Mouse (Mus musculus) brain, embryonic 18.5 days (tissue): ENCODE measurements around the gene Rtl5.
"Not testable (repeated sequence)": the region's sequence is repeated elsewhere in the genome, so short reads cannot be mapped to it uniquely, and the experiment has no call there.

Source experiments
- DNase-seq: peaks from one replicate; pipeline ENCODE4 v3.0.0-alpha.2; 2012; ENCODE audit warnings: low read depth, low spot score

Gene Rtl5

GRCm38 (mm10) chrX:102070591-102071471 lies at the start of gene Rtl5:
TSS of gene Rtl5 (minus strand) at chrX:102071304.
- DNase-seq = peak; percentile 84

- peak; percentile 95 for DNase-seq
Observed at GRCm38 (mm10) chrX:102119042-102119864, 48.1 kb upstream of the Rtl5 start, which contains the start of gene Pin4. TSS of gene Pin4 (plus strand) at chrX:102119447.

- no peak for DNase-seq
Observed at GRCm38 (mm10) chrX:102115676-102116075, 44.6 kb upstream of the Rtl5 start.

GRCm38 (mm10) chrX:102109349-102109748 lies 38.2 kb upstream of the Rtl5 start:
- not testable (repeated sequence) for DNase-seq

GRCm38 (mm10) chrX:102103830-102104229 lies 32.7 kb upstream of the Rtl5 start:
- DNase-seq = not testable (repeated sequence)

- DNase-seq = no peak
Observed at GRCm38 (mm10) chrX:102101886-102102285, 30.8 kb upstream of the Rtl5 start.

- DNase-seq = no peak
Observed at GRCm38 (mm10) chrX:102094381-102094904, 23.3 kb upstream of the Rtl5 start.

- DNase-seq = no peak
Observed at GRCm38 (mm10) chrX:102090605-102091004, 19.5 kb upstream of the Rtl5 start.

- no peak for DNase-seq
Observed at GRCm38 (mm10) chrX:102085798-102086443, 14.8 kb upstream of the Rtl5 start.

- no peak for DNase-seq
Observed at GRCm38 (mm10) chrX:102082340-102082739, 11.2 kb upstream of the Rtl5 start.

- DNase-seq = no peak
Observed at GRCm38 (mm10) chrX:102081573-102082279, 10.6 kb upstream of the Rtl5 start.

GRCm38 (mm10) chrX:102081076-102081475 lies 10.0 kb upstream of the Rtl5 start:
- DNase-seq = no peak

GRCm38 (mm10) chrX:102076886-102077765 lies 6.0 kb upstream of the Rtl5 start:
- no peak for DNase-seq

GRCm38 (mm10) chrX:102075158-102075557 lies 4.1 kb upstream of the Rtl5 start:
- DNase-seq = no peak

GRCm38 (mm10) chrX:102074435-102074834 lies 3.3 kb upstream of the Rtl5 start:
- DNase-seq = no peak

- DNase-seq = no peak
Observed at GRCm38 (mm10) chrX:102073605-102074325, 2.7 kb upstream of the Rtl5 start.

GRCm38 (mm10) chrX:102071517-102071916 lies 413 bp upstream of the Rtl5 start:
- DNase-seq = no peak

GRCm38 (mm10) chrX:102068811-102069540 lies 2.1 kb downstream of the Rtl5 start:
- DNase-seq = no peak

- no peak for DNase-seq
Observed at GRCm38 (mm10) chrX:102067118-102067517, 4.0 kb downstream of the Rtl5 start.
